Mouse (Mus musculus) heart, embryonic 16.5 days (tissue): ENCODE data around the gene Plac8. TPM values are rescaled to one million over a fixed set of nuclear protein-coding genes. Genes with fewer than 3 reads are reported as not detected.

Source experiments
- ATAC-seq: fragments of 200-750 bp; cut with Nextera tagmentation; replicated peaks from 2 replicates; pipeline ENCODE4 v1.8.0; 2017; ENCODE audit warnings: moderate number of reproducible peaks; ENCODE audit not compliant: insufficient read depth, low FRiP score; ENCODE audit errors: extremely low read depth
- H3K27ac ChIP-seq: fragments of 300-500 bp; sonication (generic); 2 replicates; pipeline ENCODE4 v1.5.1; 2014; ENCODE audit warnings: mild to moderate bottlenecking, low read length, control low read depth, moderate library complexity
- H3K27me3 ChIP-seq: fragments of 300-500 bp; sonication (generic); 2 replicates; pipeline ENCODE4 v1.6.1; 2014; ENCODE audit warnings: low read length, mixed read lengths; ENCODE audit not compliant: control insufficient read depth, insufficient read depth
- H3K36me3 ChIP-seq: fragments of 300-500 bp; sonication (generic); 2 replicates; pipeline ENCODE4 v1.6.1; 2014; ENCODE audit not compliant: control insufficient read depth, insufficient read depth
- H3K4me1 ChIP-seq: fragments of 300-500 bp; sonication (generic); 2 replicates; pipeline ENCODE4 v1.6.1; 2014; ENCODE audit warnings: low read length, mixed read lengths; ENCODE audit not compliant: control insufficient read depth, insufficient read depth
- H3K4me2 ChIP-seq: fragments of 300-500 bp; sonication (generic); 2 replicates; pipeline ENCODE4 v1.6.1; 2014; ENCODE audit warnings: low read depth, mild to moderate bottlenecking, control low read depth, low read length
- H3K4me3 ChIP-seq: fragments of 300-500 bp; sonication (generic); 2 replicates; pipeline ENCODE4 v1.5.1; 2014; ENCODE audit warnings: mild to moderate bottlenecking, control low read depth, low read length
- H3K9ac ChIP-seq: fragments of 300-500 bp; sonication (generic); 2 replicates; pipeline ENCODE4 v1.6.1; 2014; ENCODE audit warnings: low read length, control low read depth
- H3K9me3 ChIP-seq: fragments of 300-500 bp; sonication (generic); replicated peaks from 2 replicates; pipeline ENCODE4 v1.6.1; 2016; ENCODE audit warnings: low read length; ENCODE audit not compliant: control insufficient read depth
- WGBS: fragments of 180-500 bp; shearing (Covaris S2); extraction: QIAGEN DNeasy Blood & Tissue Kit; methylation state at CpG from one replicate; pipeline ENCODE4 v1.1.7; 2014; 5-methylcytosine and 5-hydroxymethylcytosine counted together
- polyA plus RNA-seq: library from polyadenylated mRNA; unstranded; fragments of >200 nt; fragmentation: Nextera tagmentation; extraction: Ambion mirVana; gene quantifications from 2 replicates; pipeline ENCODE4 v1.2.1, GENCODE M21; 2015

The Plac8 gene
- polyA plus RNA-seq, 1 experiment from 2014 or later, result 44.7 TPM

DNA sequence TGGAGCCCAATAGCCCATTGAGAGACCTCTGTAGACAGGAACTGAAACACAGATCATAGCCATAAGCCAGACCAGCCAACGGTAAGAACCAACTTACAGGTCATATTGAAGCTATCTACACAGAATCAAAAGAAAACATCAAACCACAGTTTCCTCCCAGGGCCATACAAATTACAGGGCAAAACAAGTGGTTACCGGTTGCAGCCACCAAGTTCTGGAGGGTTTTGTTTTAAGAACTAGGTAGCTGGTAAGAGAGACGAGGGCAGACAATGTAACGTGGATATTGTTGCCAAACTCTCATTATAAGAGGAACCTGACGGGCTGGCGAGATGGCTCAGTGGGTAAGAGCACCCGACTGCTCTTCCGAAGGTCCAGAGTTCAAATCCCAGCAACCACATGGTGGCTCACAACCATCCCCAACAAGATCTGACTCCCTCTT is 13.2 kb upstream of the Plac8 start:
- Histone ChIP-seq H3K27ac (no peak overlapping the region; the same call in 1 of the 2 replicates), H3K36me3 (no peaks in the 10 kb centered on the region), H3K4me3 (no peak overlapping the region), H3K27me3 (no peaks in the 10 kb centered on the region), H3K4me2 (no peak overlapping the region), H3K4me1 (no peaks in the 10 kb centered on the region), H3K9ac (no peak overlapping the region), H3K9me3 (no peaks in the 10 kb centered on the region)
- ATAC-seq, result no peak
- 85% methylated on average over 8 of the region's 8 CpGs for WGBS

DNA sequence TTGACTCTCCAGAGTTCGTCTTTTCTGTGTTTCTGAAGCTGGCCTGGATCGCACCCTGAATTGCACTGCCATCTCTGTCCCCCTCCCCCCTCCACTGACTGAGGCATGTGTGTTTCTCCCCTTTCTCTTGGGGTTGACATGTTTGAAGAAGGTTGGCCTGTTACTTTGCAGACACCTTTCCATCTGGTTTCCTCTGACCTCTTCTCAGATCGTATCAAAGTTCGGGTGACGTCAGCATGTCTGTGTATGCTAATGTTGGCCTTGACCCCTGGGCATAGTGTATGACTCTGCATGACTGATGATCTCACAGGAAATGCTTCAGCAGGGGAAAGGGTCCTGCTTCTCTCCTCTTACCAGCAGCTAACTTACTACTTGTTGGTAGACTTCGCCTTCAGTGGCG is 11.0 kb upstream of the Plac8 start:
- Histone ChIP-seq H3K4me3 (no peak overlapping the region), H3K4me1 (no peaks in the 10 kb centered on the region), H3K4me2 (no peak overlapping the region), H3K9ac (no peak overlapping the region), H3K9me3 (no peaks in the 10 kb centered on the region), H3K27ac (no peak overlapping the region), H3K36me3 (no peaks in the 10 kb centered on the region), H3K27me3 (no peaks in the 10 kb centered on the region)
- WGBS, result 72% methylated on average over 7 of the region's 7 CpGs
- no peak for ATAC-seq

DNA sequence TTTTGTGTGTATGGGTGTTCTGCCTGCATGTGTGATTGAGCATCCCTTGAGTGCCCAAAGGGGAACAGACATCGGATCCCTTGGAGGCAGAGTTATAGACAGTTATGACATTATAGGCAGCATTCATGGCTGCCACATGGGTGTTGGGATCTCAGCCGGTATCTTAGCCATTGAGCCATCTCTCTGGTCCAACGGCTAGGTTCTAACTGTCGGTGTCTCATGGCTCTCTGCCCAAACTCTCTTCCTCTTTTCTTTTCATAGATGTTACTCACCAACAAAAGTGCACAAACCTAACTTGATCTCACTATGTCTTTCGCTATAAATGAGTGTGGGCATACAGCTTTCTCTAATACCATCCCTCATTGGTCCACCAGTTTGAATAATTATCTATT is 10.4 kb upstream of the Plac8 start:
- Histone ChIP-seq H3K4me2 (no peak overlapping the region), H3K36me3 (no peaks in the 10 kb centered on the region), H3K27ac (no peak overlapping the region), H3K4me3 (no peak overlapping the region), H3K9ac (no peak overlapping the region), H3K9me3 (no peaks in the 10 kb centered on the region), H3K27me3 (no peaks in the 10 kb centered on the region), H3K4me1 (no peaks in the 10 kb centered on the region)
- ATAC-seq, result no peak
- 78% methylated on average over 5 of the region's 5 CpGs for WGBS

DNA sequence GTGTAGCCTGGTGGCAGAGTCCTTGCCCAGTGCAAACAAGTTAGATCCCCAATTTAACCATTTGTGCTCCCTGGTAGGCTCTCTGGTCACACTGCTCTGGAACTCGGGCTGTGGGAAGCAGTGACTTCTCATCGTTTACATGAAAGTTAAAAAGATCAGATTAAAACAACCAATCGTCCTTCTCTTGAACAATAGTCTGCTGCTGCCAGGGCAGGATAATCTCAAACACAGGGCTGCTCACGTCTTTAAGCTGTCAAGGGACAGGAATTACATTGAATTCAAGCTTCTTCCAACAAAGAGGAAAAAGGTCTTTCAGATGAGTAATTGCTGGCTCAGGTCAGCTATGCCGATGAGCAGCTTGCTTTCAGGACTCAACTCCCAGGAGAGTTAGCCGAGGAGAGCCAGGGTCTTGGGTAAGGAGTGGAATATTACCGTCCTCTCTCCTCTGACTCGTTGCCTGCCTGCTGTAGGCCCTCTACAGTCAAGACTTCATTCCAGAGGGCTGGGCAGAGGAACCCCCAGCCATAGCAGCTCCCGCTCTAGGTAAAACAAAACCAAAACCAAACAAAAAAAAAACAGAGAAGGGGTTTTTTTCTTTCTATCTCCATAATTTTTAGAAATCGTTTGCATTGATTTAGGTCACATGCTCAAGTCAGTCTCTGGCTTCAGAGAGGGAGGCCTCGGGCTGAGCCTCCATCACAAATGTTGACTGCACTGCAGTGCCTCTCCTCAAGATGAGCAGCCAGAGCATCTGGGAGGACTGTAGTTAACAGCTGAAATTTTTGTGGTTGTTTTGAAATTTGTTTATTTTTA is 9.8 kb upstream of the Plac8 start:
- ATAC-seq, result no peak
- 49% methylated on average over 11 of the region's 11 CpGs for WGBS
- H3K4me1 ChIP-seq, result no peaks in the 10 kb centered on the region
- H3K36me3 ChIP-seq, result no peaks in the 10 kb centered on the region
- no peak overlapping the region for H3K4me2 ChIP-seq
- no peak overlapping the region for H3K27ac ChIP-seq
- no peak overlapping the region for H3K9ac ChIP-seq
- no peak overlapping the region for H3K4me3 ChIP-seq
- no peaks in the 10 kb centered on the region for H3K9me3 ChIP-seq
- H3K27me3 ChIP-seq, result no peaks in the 10 kb centered on the region

DNA sequence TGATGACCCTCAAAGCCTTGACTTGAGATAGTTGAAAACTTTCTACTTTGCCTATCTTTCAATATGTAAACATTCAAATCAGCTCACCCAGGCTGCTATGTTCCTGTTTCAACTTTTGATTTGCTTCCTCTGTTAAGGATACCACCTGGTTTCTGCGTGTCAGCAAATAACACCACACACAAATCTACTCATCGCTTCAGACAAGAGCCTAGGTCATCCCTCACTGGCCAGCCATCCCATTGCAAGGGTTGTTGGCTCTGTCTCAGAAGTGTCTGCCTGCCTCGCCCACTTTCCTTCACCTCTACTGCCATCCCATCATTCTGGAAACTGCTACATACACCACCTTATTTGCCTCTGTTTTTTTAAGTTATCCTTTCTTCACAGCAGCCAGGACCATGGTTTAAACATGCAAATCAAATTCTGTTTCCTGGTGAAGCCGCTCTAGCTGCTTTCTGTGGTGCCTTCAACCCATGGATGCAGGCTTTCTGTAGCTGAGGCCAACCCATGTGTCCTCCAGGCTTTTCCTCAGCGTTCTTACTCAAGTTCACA is 6.9 kb upstream of the Plac8 start:
- Histone ChIP-seq H3K4me1 (no peaks in the 10 kb centered on the region), H3K9me3 (no peaks in the 10 kb centered on the region), H3K9ac (no peak overlapping the region), H3K4me3 (no peak overlapping the region), H3K27me3 (no peaks in the 10 kb centered on the region), H3K36me3 (no peaks in the 10 kb centered on the region), H3K27ac (no peak overlapping the region), H3K4me2 (no peak overlapping the region)
- 80% methylated on average over 5 of the region's 5 CpGs for WGBS
- no peak for ATAC-seq

DNA sequence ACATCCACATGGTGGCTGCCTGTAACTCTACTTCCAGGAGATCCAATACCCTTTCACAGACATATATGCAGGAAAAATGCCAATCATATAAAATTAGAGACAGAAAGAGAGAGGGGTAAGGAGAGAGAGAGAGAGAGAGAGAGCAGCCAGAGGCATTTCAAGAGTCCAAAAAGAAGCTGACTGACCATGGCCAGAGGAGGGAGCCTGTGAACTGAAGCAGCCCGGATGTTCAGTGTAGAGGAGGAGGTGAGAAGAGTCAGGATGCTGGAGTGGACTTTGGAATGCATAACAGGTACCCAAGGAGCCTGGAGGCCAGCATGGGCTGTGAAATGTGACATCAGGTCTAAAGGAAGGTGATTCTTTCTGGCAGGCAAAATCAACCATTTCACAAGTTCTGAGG is 2.7 kb upstream of the Plac8 start:
- no peaks in the 10 kb centered on the region for H3K27me3 ChIP-seq
- ATAC-seq, result no peak
- H3K9me3 ChIP-seq, result no peaks in the 10 kb centered on the region
- H3K36me3 ChIP-seq, result no peaks in the 10 kb centered on the region
- H3K4me2 ChIP-seq, result no peak overlapping the region
- no peak overlapping the region for H3K9ac ChIP-seq
- whole genome bisulfite sequencing, result 65% methylated on average over 1 of the region's 1 CpGs
- H3K4me1 ChIP-seq, result 0 out of 2 replicates have a peak, but pooled peaks cover 2% of the 10 kb centered on the region
- no peak overlapping the region for H3K4me3 ChIP-seq
- H3K27ac ChIP-seq, result no peak overlapping the region

DNA sequence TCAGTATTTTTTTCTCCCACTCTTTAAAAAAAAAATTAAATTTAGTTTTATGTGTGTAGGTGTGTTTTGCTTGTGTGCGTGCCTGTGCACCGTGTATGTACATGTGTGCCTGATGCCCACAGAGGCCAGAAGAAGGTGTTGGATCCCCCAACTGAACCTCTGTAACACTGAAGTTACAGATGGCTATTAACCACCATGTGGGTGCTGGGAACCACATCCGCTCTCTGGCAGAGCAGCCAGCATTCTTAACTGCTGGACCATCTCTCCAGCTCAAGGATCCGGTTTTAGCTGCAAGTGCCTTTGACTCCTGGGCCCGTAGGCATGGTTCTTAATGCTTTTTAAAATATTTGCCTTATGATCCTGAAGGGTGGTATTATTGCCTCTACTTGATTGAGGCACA is 1.2 kb upstream of the Plac8 start:
- no peaks in the 10 kb centered on the region for H3K27me3 ChIP-seq
- 0 out of 2 replicates have a peak, but pooled peaks cover 2% of the 10 kb centered on the region for H3K4me1 ChIP-seq
- H3K4me3 ChIP-seq, result no peak overlapping the region
- no peaks in the 10 kb centered on the region for H3K9me3 ChIP-seq
- WGBS, result 82% methylated on average over 5 of the region's 5 CpGs
- no peak overlapping the region for H3K27ac ChIP-seq
- ATAC-seq, result no peak
- H3K36me3 ChIP-seq, result no peaks in the 10 kb centered on the region
- no peak overlapping the region for H3K9ac ChIP-seq
- no peak overlapping the region for H3K4me2 ChIP-seq

DNA sequence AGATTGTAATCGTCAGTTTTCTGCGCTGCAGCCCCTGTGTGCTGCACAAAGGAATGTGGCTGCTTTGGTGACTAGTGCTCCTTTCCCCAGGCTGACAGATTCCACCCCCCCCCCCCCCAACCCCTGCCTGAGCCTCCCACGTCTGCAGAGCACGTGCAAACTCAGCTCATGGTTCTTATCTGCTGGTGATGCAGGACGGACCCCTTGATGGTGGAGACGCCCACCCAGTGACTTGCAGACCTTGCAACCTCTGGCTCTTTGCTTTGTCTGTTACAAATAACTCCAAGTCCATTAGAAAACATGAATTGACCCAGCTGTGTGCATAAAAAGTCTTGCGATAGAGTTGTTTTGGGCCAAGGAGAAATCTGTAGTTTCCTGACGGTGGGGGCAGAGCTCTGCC is 1.3 kb downstream of the Plac8 start:
- Histone ChIP-seq H3K9me3 (no peaks in the 10 kb centered on the region), H3K4me1 (0 out of 2 replicates have a peak, but pooled peaks cover 2% of the 10 kb centered on the region), H3K4me2 (peak overlapping the region; percentile 32), H3K27ac (no peak overlapping the region), H3K9ac (no peak overlapping the region), H3K27me3 (no peaks in the 10 kb centered on the region), H3K36me3 (no peaks in the 10 kb centered on the region), H3K4me3 (peak overlapping the region; percentile 32)
- no peak for ATAC-seq
- WGBS, result 19% methylated on average over 8 of the region's 8 CpGs

DNA sequence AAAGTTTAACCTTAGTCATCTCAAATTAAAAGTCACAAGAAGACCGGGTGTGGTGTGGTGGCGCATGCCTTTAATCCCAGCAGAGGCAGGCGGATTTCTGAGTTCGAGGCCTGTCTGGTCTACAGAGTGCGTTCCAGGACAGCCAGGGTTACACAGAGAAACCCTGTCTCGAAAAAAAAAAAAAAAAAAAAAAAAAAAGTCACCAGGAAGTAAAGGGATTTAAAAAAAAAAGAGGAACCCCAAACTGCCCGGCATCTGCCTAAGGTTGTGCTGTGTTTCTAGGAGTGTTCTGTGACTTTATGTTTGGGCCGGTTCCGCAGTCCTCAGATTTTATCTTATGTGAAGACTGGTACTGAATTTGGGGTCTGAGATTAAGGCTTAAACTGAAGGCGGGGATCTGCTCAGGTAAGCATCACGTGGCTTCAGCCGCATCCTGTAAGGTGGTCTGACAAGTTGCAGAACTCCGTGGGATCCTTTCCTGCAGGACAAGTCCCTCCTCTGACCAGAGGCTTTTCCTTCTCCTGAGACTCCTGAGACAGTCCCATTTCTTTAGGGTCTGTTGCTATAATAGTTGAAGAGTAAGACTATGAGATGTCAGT is 1.9 kb downstream of the Plac8 start:
- Histone ChIP-seq H3K9ac (no peak overlapping the region), H3K4me1 (0 out of 2 replicates have a peak, but pooled peaks cover 2% of the 10 kb centered on the region), H3K9me3 (no peaks in the 10 kb centered on the region), H3K36me3 (no peaks in the 10 kb centered on the region), H3K27me3 (no peaks in the 10 kb centered on the region), H3K4me2 (peak overlapping the region; percentile 32), H3K4me3 (peak overlapping the region; percentile 32), H3K27ac (no peak overlapping the region)
- ATAC-seq, result no peak
- WGBS, result 60% methylated on average over 13 of the region's 13 CpGs
